Mouse (Mus musculus) regulatory T cell (primary cell): Measurements from ENCODE around the gene Eef1g.

ENCODE experiments used
- in situ Hi-C: fragments of 300-600 bp; cut with MboI, MseI; formaldehyde crosslinking; loops from one replicate; pipeline ENCODE4 v1.15.1; 2025; ENCODE audit warnings: high pct_unique_total_duplicates

Gene Eef1g

GRCm38 (mm10) chr19:9019298-9019697, 52.5 kb downstream of the Eef1g start:
- in situ Hi-C loops = loop anchor here (25.0 kb wide), 1 partner anchor 1068 kb away; no protein-coding TSS in a partner anchor

DNA sequence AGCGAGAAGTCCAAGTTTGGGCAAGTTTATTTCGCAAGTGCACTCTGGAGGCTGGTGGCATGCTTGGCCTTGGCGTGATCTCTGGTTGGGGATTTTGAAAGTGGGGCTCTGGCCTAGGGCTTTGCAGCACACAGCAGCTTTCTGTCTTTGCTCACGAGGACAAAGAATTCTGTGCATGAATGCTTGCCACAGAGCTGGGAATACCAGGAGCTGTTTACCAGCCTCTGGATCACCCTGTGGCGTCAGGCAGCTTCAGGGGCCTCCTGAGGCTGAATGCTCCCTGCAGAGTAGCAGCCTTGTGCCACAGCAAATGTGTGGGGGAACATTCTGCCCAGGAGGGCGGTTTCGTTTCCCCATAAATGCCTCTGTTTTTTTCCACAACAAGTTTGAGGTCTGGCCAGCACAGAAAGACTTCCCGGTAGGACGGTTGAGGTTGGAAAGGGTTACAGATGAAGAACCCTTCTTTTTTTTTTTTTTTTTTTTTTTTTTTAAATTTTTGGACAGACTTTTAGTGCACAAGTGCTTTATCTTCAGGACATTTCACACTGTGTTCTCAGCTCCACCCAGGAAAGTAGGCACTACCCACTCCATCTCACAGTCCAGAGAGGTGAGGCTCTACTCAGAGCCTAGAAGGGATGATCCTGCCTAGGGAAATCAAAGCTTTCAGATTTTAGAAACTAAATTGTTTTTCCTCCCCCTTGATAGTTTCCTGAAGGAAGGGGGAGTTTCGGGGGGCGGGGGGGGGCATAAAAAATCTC, 56.4 kb downstream of the Eef1g start:
- in situ Hi-C loops = loop anchor here (25.0 kb wide), 1 partner anchor 1064 kb away; no protein-coding TSS in a partner anchor

DNA sequence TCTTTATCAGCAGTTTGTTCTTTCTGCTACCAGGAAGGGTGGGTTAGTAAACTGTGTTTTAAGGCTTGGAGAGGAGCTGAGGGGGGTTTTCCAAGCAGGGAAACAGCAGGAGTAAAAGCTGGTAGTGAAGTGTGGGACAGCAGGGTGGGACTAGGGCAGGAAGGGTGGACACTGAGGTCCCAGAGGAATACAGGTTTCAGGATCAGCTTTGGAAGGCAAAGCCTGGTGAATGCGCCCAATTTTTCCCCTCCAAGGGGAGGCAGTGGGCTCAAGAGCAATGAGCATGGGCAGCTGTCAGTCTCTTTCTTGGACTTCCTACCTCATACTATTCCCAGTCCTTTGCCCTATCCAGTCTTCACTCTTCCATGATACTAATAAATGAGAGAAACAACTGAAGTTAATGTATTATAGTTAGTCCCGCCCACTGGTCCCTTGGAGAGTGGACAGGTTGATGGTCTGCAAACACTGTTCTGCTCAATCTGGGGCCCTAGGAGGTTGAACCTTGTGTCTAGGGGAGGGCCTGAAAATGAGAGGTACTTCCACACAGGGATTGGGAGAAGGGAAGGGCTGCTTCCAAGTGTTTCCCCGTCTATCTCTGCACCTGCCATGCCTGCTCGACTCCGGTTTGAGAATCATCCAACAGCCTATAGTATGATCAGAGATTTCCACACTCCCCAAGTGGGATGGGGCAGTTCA, 58.9 kb downstream of the Eef1g start:
- in situ Hi-C loops = no loop called here

GRCm38 (mm10) chr19:9026634-9027033, 59.8 kb downstream of the Eef1g start:
- in situ Hi-C loops = no loop called here

DNA sequence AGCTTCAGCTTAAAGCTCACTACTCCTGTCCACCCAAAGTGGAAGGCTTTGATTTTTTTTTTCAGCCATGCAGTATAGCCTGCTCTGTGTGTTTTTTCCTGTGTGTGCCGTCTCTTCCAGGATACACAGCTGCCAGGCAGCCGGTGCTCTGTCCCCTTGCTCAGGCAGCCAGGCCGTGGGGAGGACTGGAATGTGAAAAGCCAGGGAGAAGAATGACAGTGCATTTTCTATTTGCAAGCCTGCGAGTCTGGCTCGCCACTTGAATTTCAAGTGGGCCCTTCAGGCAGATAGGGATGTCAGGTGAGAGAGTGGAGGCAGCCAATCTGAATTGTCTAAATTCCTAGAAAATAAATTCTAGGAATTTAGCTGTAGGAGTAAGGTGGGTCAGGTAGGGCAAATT, 61.0 kb downstream of the Eef1g start:
- in situ Hi-C loops = no loop called here
